Mouse (Mus musculus) intestine, postnatal 0 days (tissue): ENCODE measurements at regions not wholly inside any gene's neighbourhood (a gene's known extent, or its start where the extent isn't known, plus 50 kb on each side); places are given as distances from the start of the nearest gene placed in this dataset.
"Not testable (repeated sequence)": the region's sequence is repeated elsewhere in the genome, so short reads cannot be mapped to it uniquely, and the experiment has no call there.

Experiments
- ATAC-seq: fragments of 200-750 bp; cut with Nextera tagmentation; 2 replicates; pipeline ENCODE4 v1.8.0; 2017; ENCODE audit warnings: mild to moderate bottlenecking, moderate TSS enrichment, moderate library complexity
- H3K27ac ChIP-seq: fragments of 300-500 bp; sonication (generic); 2 replicates; pipeline ENCODE4 v1.5.1; 2014; ENCODE audit warnings: mild to moderate bottlenecking, low read depth, low read length, moderate library complexity
- H3K27me3 ChIP-seq: fragments of 300-500 bp; sonication (generic); replicated peaks from 2 replicates; pipeline ENCODE4 v1.6.1; 2014; ENCODE audit warnings: low read length, mixed read lengths; ENCODE audit not compliant: control insufficient read depth, insufficient read depth
- H3K36me3 ChIP-seq: fragments of 300-500 bp; sonication (generic); 2 replicates; pipeline ENCODE4 v1.6.1; 2014; ENCODE audit warnings: mild to moderate bottlenecking, moderate library complexity; ENCODE audit not compliant: control insufficient read depth, insufficient read depth
- H3K4me1 ChIP-seq: fragments of 300-500 bp; sonication (generic); replicated peaks from 2 replicates; pipeline ENCODE4 v1.6.1; 2014; ENCODE audit warnings: antibody characterized with exemption, low read length, mixed read lengths; ENCODE audit not compliant: control insufficient read depth, insufficient read depth
- H3K4me2 ChIP-seq: fragments of 300-500 bp; sonication (generic); replicated peaks from 2 replicates; pipeline ENCODE4 v1.6.1; 2014; ENCODE audit warnings: low read depth, mild to moderate bottlenecking, moderate library complexity
- H3K4me3 ChIP-seq: fragments of 300-500 bp; sonication (generic); 2 replicates; pipeline ENCODE4 v1.5.1; 2014; ENCODE audit warnings: low read depth, low read length
- H3K9ac ChIP-seq: fragments of 300-500 bp; sonication (generic); 2 replicates; pipeline ENCODE4 v1.6.1; 2014; ENCODE audit warnings: mild to moderate bottlenecking, low read depth, low read length
- H3K9me3 ChIP-seq: fragments of 300-500 bp; sonication (generic); 2 replicates; pipeline ENCODE4 v1.6.1; 2016; ENCODE audit warnings: mixed run types; ENCODE audit not compliant: control insufficient read depth
- CTCF ChIP-seq: sonication (generic); IDR thresholded peaks from 2 replicates; pipeline ENCODE4 v1.5.1; 2016; ENCODE audit warnings: low read depth, mild to moderate bottlenecking, control low read depth, antibody characterized with exemption, moderate library complexity
- WGBS: fragments of 180-500 bp; shearing (Covaris S2); extraction: QIAGEN DNeasy Blood & Tissue Kit; methylation state at CpG from one replicate; pipeline ENCODE4 v1.1.7; 2014; 5-methylcytosine and 5-hydroxymethylcytosine counted together

GRCm38 (mm10) chr12:29029461-29029860, 277.9 kb downstream of the Eipr1 start:
- 67% methylated on average over 7 of the region's 7 CpGs for WGBS
- no peak overlapping the region for H3K4me3 ChIP-seq
- H3K4me1 ChIP-seq = no peaks in the 10 kb centered on the region
- H3K4me2 ChIP-seq = no peak overlapping the region
- no peak for TF ChIP-seq CTCF
- no peaks in the 10 kb centered on the region for H3K27me3 ChIP-seq
- no peak for ATAC-seq
- no peaks in the 10 kb centered on the region for H3K9me3 ChIP-seq
- H3K9ac ChIP-seq = no peak overlapping the region
- no peaks in the 10 kb centered on the region for H3K36me3 ChIP-seq
- H3K27ac ChIP-seq = no peak overlapping the region

- Histone ChIP-seq H3K4me3 (no peak overlapping the region), H3K27me3 (no peaks in the 10 kb centered on the region), H3K9ac (no peak overlapping the region), H3K9me3 (no peaks in the 10 kb centered on the region), H3K4me2 (no peak overlapping the region), H3K27ac (no peak overlapping the region), H3K4me1 (no peaks in the 10 kb centered on the region), H3K36me3 (no peaks in the 10 kb centered on the region)
- no peak for TF ChIP-seq CTCF
- WGBS = 87% methylated on average over 8 of the region's 8 CpGs
- no peak for ATAC-seq
Measured at GRCm38 (mm10) chr12:29046009-29046408, 294.4 kb downstream of the Eipr1 start.

- not testable (repeated sequence) for H3K4me2 ChIP-seq, H3K9me3 ChIP-seq, H3K4me1 ChIP-seq, ATAC-seq, H3K27me3 ChIP-seq, H3K4me3 ChIP-seq, H3K36me3 ChIP-seq, H3K9ac ChIP-seq, H3K27ac ChIP-seq
- 74% methylated on average over 2 of the region's 4 CpGs for WGBS
Measured at GRCm38 (mm10) chr12:29048596-29048995, 297.0 kb downstream of the Eipr1 start.

- no peak for ATAC-seq
- Histone ChIP-seq H3K9ac (no peak overlapping the region), H3K36me3 (no peaks in the 10 kb centered on the region), H3K4me2 (no peak overlapping the region), H3K27me3 (no peaks in the 10 kb centered on the region), H3K9me3 (no peaks in the 10 kb centered on the region), H3K4me1 (no peaks in the 10 kb centered on the region), H3K27ac (no peak overlapping the region), H3K4me3 (no peak overlapping the region)
- WGBS = 27% methylated on average over 8 of the region's 8 CpGs
- no peak for TF ChIP-seq CTCF
Measured at GRCm38 (mm10) chr12:29049105-29049511, 297.5 kb downstream of the Eipr1 start.

GRCm38 (mm10) chr12:29049801-29050200, 298.2 kb downstream of the Eipr1 start:
- no peak for ATAC-seq
- Histone ChIP-seq H3K36me3 (no peaks in the 10 kb centered on the region), H3K4me2 (no peak overlapping the region), H3K9ac (no peak overlapping the region), H3K9me3 (no peaks in the 10 kb centered on the region), H3K27me3 (no peaks in the 10 kb centered on the region), H3K27ac (no peak overlapping the region), H3K4me1 (no peaks in the 10 kb centered on the region), H3K4me3 (no peak overlapping the region)
- no peak for TF ChIP-seq CTCF

- no peak overlapping the region for H3K27ac ChIP-seq
Measured at GRCm38 (mm10) chr12:29050516-29051251, 299.1 kb downstream of the Eipr1 start.

GRCm38 (mm10) chr12:29054367-29054766, 302.8 kb downstream of the Eipr1 start:
- no peak for TF ChIP-seq CTCF
- H3K27ac ChIP-seq = no peak overlapping the region
- H3K4me3 ChIP-seq = no peak overlapping the region
- WGBS = 42% methylated on average over 7 of the region's 7 CpGs
- no peak overlapping the region for H3K4me2 ChIP-seq
- H3K9ac ChIP-seq = no peak overlapping the region
- no peaks in the 10 kb centered on the region for H3K36me3 ChIP-seq
- no peaks in the 10 kb centered on the region for H3K27me3 ChIP-seq
- ATAC-seq = no peak
- no peaks in the 10 kb centered on the region for H3K4me1 ChIP-seq
- no peaks in the 10 kb centered on the region for H3K9me3 ChIP-seq

More at GRCm38 (mm10) chr12:29050516-29051251, 299.1 kb downstream of the Eipr1 start:
- TF ChIP-seq CTCF = no peak
- Histone ChIP-seq H3K4me2 (no peak overlapping the region), H3K27me3 (no peaks in the 10 kb centered on the region), H3K36me3 (no peaks in the 10 kb centered on the region), H3K9me3 (no peaks in the 10 kb centered on the region), H3K4me3 (no peak overlapping the region), H3K9ac (no peak overlapping the region), H3K4me1 (no peaks in the 10 kb centered on the region)
- no peak for ATAC-seq
- 36% methylated on average over 8 of the region's 8 CpGs for WGBS
